Mouse (Mus musculus) kidney, embryonic 15.5 days (tissue): ENCODE measurements around the gene Gm17727. TPM values are rescaled to one million over a fixed set of nuclear protein-coding genes. Genes with fewer than 3 reads are reported as not detected.
"Not testable (repeated sequence)": the region's sequence is repeated elsewhere in the genome, so short reads cannot be mapped to it uniquely, and the experiment has no call there.

Experiments used
- ATAC-seq: fragments of 200-750 bp; cut with Nextera tagmentation; replicated peaks from 2 replicates; pipeline ENCODE4 v1.8.0; 2017; ENCODE audit warnings: moderate TSS enrichment; ENCODE audit not compliant: low FRiP score
- H3K27ac ChIP-seq: fragments of 300-500 bp; sonication (generic); 2 replicates; pipeline ENCODE4 v1.5.1; 2015; ENCODE audit warnings: mild to moderate bottlenecking, inconsistent platforms
- H3K27me3 ChIP-seq: fragments of 300-500 bp; sonication (generic); 2 replicates; pipeline ENCODE4 v1.6.1; 2015; ENCODE audit warnings: inconsistent platforms
- H3K36me3 ChIP-seq: fragments of 300-500 bp; sonication (generic); 2 replicates; pipeline ENCODE4 v1.6.1; 2015; ENCODE audit warnings: inconsistent platforms
- H3K4me1 ChIP-seq: fragments of 300-500 bp; sonication (generic); 2 replicates; pipeline ENCODE4 v1.6.1; 2015; ENCODE audit warnings: inconsistent platforms
- H3K4me2 ChIP-seq: fragments of 300-500 bp; sonication (generic); 2 replicates; pipeline ENCODE4 v1.6.1; 2015; ENCODE audit warnings: moderate library complexity, mild to moderate bottlenecking, inconsistent platforms
- H3K4me3 ChIP-seq: fragments of 300-500 bp; sonication (generic); replicated peaks from 2 replicates; pipeline ENCODE4 v1.5.1; 2015; ENCODE audit warnings: mild to moderate bottlenecking, inconsistent platforms
- H3K9ac ChIP-seq: fragments of 300-500 bp; sonication (generic); 2 replicates; pipeline ENCODE4 v1.6.1; 2015; ENCODE audit warnings: mild to moderate bottlenecking, inconsistent platforms
- H3K9me3 ChIP-seq: fragments of 300-500 bp; sonication (generic); replicated peaks from 2 replicates; pipeline ENCODE4 v1.6.1; 2016; ENCODE audit warnings: inconsistent platforms
- WGBS: fragments of 180-500 bp; shearing (Covaris S2); methylation state at CpG from one replicate; pipeline ENCODE4 v1.1.7; 2015; ENCODE audit warnings: mixed read lengths; 5-methylcytosine and 5-hydroxymethylcytosine counted together
- polyA plus RNA-seq: library from polyadenylated mRNA; unstranded; fragments of >200 nt; fragmentation: Nextera tagmentation; extraction: Ambion mirVana; gene quantifications from 2 replicates; pipeline ENCODE4 v1.2.1, GENCODE M21; 2015

The Gm17727 gene
- not detected in 2 replicates for polyA plus RNA-seq

- Histone ChIP-seq H3K9me3 (no peaks in the 10 kb centered on the region), H3K4me3 (no peak within 1 kb of the TSS), H3K27me3 (no peaks in the 10 kb centered on the region), H3K36me3 (no peaks in the 10 kb centered on the region), H3K4me1 (no peaks in the 10 kb centered on the region), H3K4me2 (no peak within 1 kb of the TSS), H3K9ac (no peak within 1 kb of the TSS), H3K27ac (no peak within 1 kb of the TSS)
- ATAC-seq = no peak
- WGBS = 67% methylated on average over 3 of the region's 3 CpGs
Observed at GRCm38 (mm10) chr9:35778009-35778408, at the start of gene Gm17727. Gene Gm17727, minus strand, starts transcription at chr9:35778109.

GRCm38 (mm10) chr9:35817881-35818280 is 40.0 kb upstream of the Gm17727 start:
- not testable (repeated sequence) for H3K4me3 ChIP-seq, H3K27me3 ChIP-seq, H3K27ac ChIP-seq, H3K36me3 ChIP-seq, ATAC-seq, H3K4me1 ChIP-seq, H3K9ac ChIP-seq, H3K4me2 ChIP-seq, H3K9me3 ChIP-seq
- 95% methylated on average over 15 of the region's 15 CpGs for WGBS

GRCm38 (mm10) chr9:35798146-35798545 is 20.2 kb upstream of the Gm17727 start:
- no peak overlapping the region for H3K27ac ChIP-seq
- H3K9ac ChIP-seq = no peak overlapping the region
- H3K4me3 ChIP-seq = no peak overlapping the region
- no peaks in the 10 kb centered on the region for H3K36me3 ChIP-seq
- H3K27me3 ChIP-seq = no peaks in the 10 kb centered on the region
- no peak overlapping the region for H3K4me2 ChIP-seq
- no peak for ATAC-seq
- H3K9me3 ChIP-seq = no peaks in the 10 kb centered on the region
- H3K4me1 ChIP-seq = no peaks in the 10 kb centered on the region

- Histone ChIP-seq H3K9ac (no peak within 1 kb of the TSS), H3K27me3 (no peaks in the 10 kb centered on the region), H3K4me3 (no peak within 1 kb of the TSS), H3K9me3 (no peaks in the 10 kb centered on the region), H3K36me3 (no peaks in the 10 kb centered on the region), H3K4me1 (no peaks in the 10 kb centered on the region), H3K4me2 (no peak within 1 kb of the TSS), H3K27ac (no peak within 1 kb of the TSS)
- no peak for ATAC-seq
- 94% methylated on average over 3 of the region's 3 CpGs for WGBS
Observed at GRCm38 (mm10) chr9:35790001-35790400, 12.1 kb upstream of the Gm17727 start, which contains the start of the genes Gm27235 and D730048I06Rik. Gene Gm27235, minus strand, starts transcription at chr9:35790101. Gene D730048I06Rik, minus strand, starts transcription at chr9:35790112.

- no peaks in the 10 kb centered on the region for H3K27me3 ChIP-seq
- no peaks in the 10 kb centered on the region for H3K4me1 ChIP-seq
- no peak overlapping the region for H3K9ac ChIP-seq
- no peak overlapping the region for H3K4me2 ChIP-seq
- ATAC-seq = no peak
- H3K36me3 ChIP-seq = no peaks in the 10 kb centered on the region
- no peak overlapping the region for H3K27ac ChIP-seq
- H3K4me3 ChIP-seq = no peak overlapping the region
- H3K9me3 ChIP-seq = no peaks in the 10 kb centered on the region
Observed at GRCm38 (mm10) chr9:35756843-35757242, 21.1 kb downstream of the Gm17727 start.

GRCm38 (mm10) chr9:35740749-35741148 is 37.2 kb downstream of the Gm17727 start, which contains the start of gene Gm17677:
Gene Gm17677, plus strand, starts transcription at chr9:35741049.
- no peaks in the 10 kb centered on the region for H3K4me1 ChIP-seq
- no peak within 1 kb of the TSS for H3K9ac ChIP-seq
- H3K9me3 ChIP-seq = no peaks in the 10 kb centered on the region
- H3K36me3 ChIP-seq = no peaks in the 10 kb centered on the region
- no peaks in the 10 kb centered on the region for H3K27me3 ChIP-seq
- H3K4me3 ChIP-seq = no peak within 1 kb of the TSS
- H3K4me2 ChIP-seq = no peak within 1 kb of the TSS
- no peak within 1 kb of the TSS for H3K27ac ChIP-seq
- no peak for ATAC-seq

Other genes starting within 250 kb of the Gm17727 start
- gene Ddx25, start 219.6 kb downstream of the Gm17727 start, polyA plus RNA-seq = 2.3 and 2.4 TPM in 2 replicates
- 21.8 and 22.0 TPM in 2 replicates for gene Pus3, start 219.5 kb downstream of the Gm17727 start, polyA plus RNA-seq
- 1.0 TPM in 2 replicates for gene Pate2, start 207.8 kb downstream of the Gm17727 start, polyA plus RNA-seq
- gene Hyls1, start 207.7 kb downstream of the Gm17727 start, polyA plus RNA-seq = 15.5 and 15.6 TPM in 2 replicates
- not detected in 2 replicates for gene Pate4, start 166.2 kb downstream of the Gm17727 start, polyA plus RNA-seq
- gene Pate3, start 129.9 kb downstream of the Gm17727 start, polyA plus RNA-seq = not detected in 2 replicates
- gene Pate1, start 90.7 kb downstream of the Gm17727 start, polyA plus RNA-seq = not detected in 2 replicates
- not detected in 2 replicates for gene Gm17677, start 37.1 kb downstream of the Gm17727 start, polyA plus RNA-seq
- not detected in 2 replicates for gene Gm27235, start 12.0 kb upstream of the Gm17727 start, polyA plus RNA-seq
- not detected in 2 replicates for gene D730048I06Rik, start 12.0 kb upstream of the Gm17727 start, polyA plus RNA-seq
- gene 9230110F15Rik, start 66.0 kb upstream of the Gm17727 start, polyA plus RNA-seq = not detected in 2 replicates
- gene 9230113P08Rik, start 130.3 kb upstream of the Gm17727 start, polyA plus RNA-seq = not detected in 2 replicates